Mouse (Mus musculus) 3T3-L1 (cell line): Measurements from ENCODE around the gene Strap.

Experiments used
- DNase-seq: peaks from one replicate; pipeline ENCODE4 v3.0.0-alpha.2; 2015; ENCODE audit warnings: low read depth, low spot score

Gene Strap

GRCm38 (mm10) chr6:137722220-137722931, 12.5 kb upstream of the Strap start:
- DNase-seq: peak; percentile 50

GRCm38 (mm10) chr6:137723898-137724297, 11.0 kb upstream of the Strap start:
- peak; percentile 90 for DNase-seq

- no peak for DNase-seq
Observed at GRCm38 (mm10) chr6:137734460-137734845, 425 bp upstream of the Strap start.

- peak; percentile 52 for DNase-seq
Observed at GRCm38 (mm10) chr6:137735671-137736238, 877 bp downstream of the Strap start.

- DNase-seq: peak; percentile 57
Observed at GRCm38 (mm10) chr6:137740972-137741371, 6.1 kb downstream of the Strap start.

GRCm38 (mm10) chr6:137744700-137745099, 9.8 kb downstream of the Strap start:
- no peak for DNase-seq

GRCm38 (mm10) chr6:137747174-137747928, 12.5 kb downstream of the Strap start:
- peak; percentile 80 for DNase-seq

GRCm38 (mm10) chr6:137751551-137752274, 16.8 kb downstream of the Strap start:
- no peak for DNase-seq

- no peak for DNase-seq
Observed at GRCm38 (mm10) chr6:137752275-137752655, 17.4 kb downstream of the Strap start.

GRCm38 (mm10) chr6:137754056-137754856, 19.4 kb downstream of the Strap start, which contains the start of gene Dera:
TSS of gene Dera (plus strand) at chr6:137754546.
- DNase-seq: peak; percentile 96

- DNase-seq: no peak
Observed at GRCm38 (mm10) chr6:137754857-137755232, 20.0 kb downstream of the Strap start.

- peak; percentile 84 for DNase-seq
Observed at GRCm38 (mm10) chr6:137756310-137756709, 21.4 kb downstream of the Strap start.

GRCm38 (mm10) chr6:137757891-137758290, 23.0 kb downstream of the Strap start:
- DNase-seq: no peak

GRCm38 (mm10) chr6:137759681-137760080, 24.8 kb downstream of the Strap start:
- no peak for DNase-seq

- DNase-seq: no peak
Observed at GRCm38 (mm10) chr6:137760966-137761365, 26.1 kb downstream of the Strap start.

- DNase-seq: no peak
Observed at GRCm38 (mm10) chr6:137764572-137765210, 29.8 kb downstream of the Strap start.

GRCm38 (mm10) chr6:137766177-137766576, 31.3 kb downstream of the Strap start:
- DNase-seq: no peak

- DNase-seq: no peak
Observed at GRCm38 (mm10) chr6:137771621-137772250, 36.9 kb downstream of the Strap start.

GRCm38 (mm10) chr6:137772918-137773636, 38.2 kb downstream of the Strap start:
- no peak for DNase-seq

GRCm38 (mm10) chr6:137773637-137774028, 38.8 kb downstream of the Strap start:
- no peak for DNase-seq
